Mouse (Mus musculus): ENCODE data around the gene Ctse. TPM values are rescaled to one million over a fixed set of nuclear protein-coding genes. Genes with fewer than 3 reads are reported as not detected.

The Ctse gene
- total and polyA plus RNA-seq, 3 experiments: 1.4 to 11.6 (median 1.7) TPM

DNA sequence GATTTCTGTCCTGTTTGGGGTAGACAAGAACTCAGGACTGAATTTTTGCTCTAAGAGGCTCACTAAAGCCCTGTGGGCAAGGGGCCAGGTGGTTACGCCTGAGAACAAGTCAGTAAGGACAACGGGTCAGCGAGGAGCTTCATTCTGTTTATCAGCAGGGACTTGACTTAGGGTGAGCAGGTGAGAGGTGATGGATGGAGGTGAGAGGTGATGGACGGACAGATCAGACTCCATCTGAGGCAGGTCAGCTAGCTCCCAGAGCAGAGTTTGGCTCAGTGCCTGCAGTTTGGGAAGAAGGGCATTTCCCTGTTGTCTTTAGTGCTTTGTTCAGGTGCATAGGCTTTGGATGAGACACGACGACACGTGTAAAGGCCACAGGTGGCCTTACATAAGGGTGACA, 18.8 kb upstream of the Ctse start:
- in situ Hi-C loops (cut with MboI; ENCODE audit: low pct_ligation_motif_present, low pct_unique_long_range_greater_than_20kb, low sequenced_read_pairs) (loop anchor here (10.0 kb wide), 1 partner anchor 145 kb away; no protein-coding TSS in a partner anchor), dilution Hi-C loops (cut with MboI; ENCODE audit: extremely low pct_ligation_motif_present, extremely low pct_unique_long_range_greater_than_20kb, low sequenced_read_pairs) (loop anchor here (25.0 kb wide), 1 partner anchor 243 kb away; the partner anchor contains the start of gene Rab29)
- no peak for TF ChIP-seq TBP (conservative IDR thresholded peaks at IDR 0.05; ENCODE audit: low read depth, low read length)
- TF ChIP-seq MAZ (IDR thresholded peaks at IDR 0.05; ENCODE audit: low read depth, low read length): no peak
- no peak for TF ChIP-seq MAX (IDR thresholded peaks at IDR 0.05; ENCODE audit: low read length)
- TF ChIP-seq ETS1 (conservative IDR thresholded peaks at IDR 0.05; ENCODE audit: low read depth, low read length): no peak
- TF ChIP-seq ELF1 (IDR thresholded peaks at IDR 0.05; ENCODE audit: low read depth, low read length): no peak
- TF ChIP-seq ZNF384 (IDR thresholded peaks at IDR 0.05; ENCODE audit: low read depth, low read length): no peak
- no peak for TF ChIP-seq ZMIZ1 (IDR thresholded peaks at IDR 0.05; ENCODE audit: low read depth, low read length)
- TF ChIP-seq MAFK (IDR thresholded peaks at IDR 0.05; ENCODE audit: insufficient replicate concordance, low read length): no peak
- TF ChIP-seq SIN3A (IDR thresholded peaks at IDR 0.05; ENCODE audit: low read length): no peak
- no peak for TF ChIP-seq ZKSCAN1 (IDR thresholded peaks at IDR 0.05; ENCODE audit: borderline replicate concordance, low read depth, low read length)
- no peak for TF ChIP-seq RCOR1 (conservative IDR thresholded peaks at IDR 0.05; ENCODE audit: low read depth, low read length)
- TF ChIP-seq KAT2A (IDR thresholded peaks at IDR 0.05; ENCODE audit: insufficient replicate concordance, low read length): no peak
- no peak for TF ChIP-seq TCF12 (IDR thresholded peaks at IDR 0.05; ENCODE audit: low read depth, low read length)
- no peak for TF ChIP-seq POLR2A (IDR thresholded peaks at IDR 0.05; ENCODE audit: low read depth, low read length)
- TF ChIP-seq USF2 (conservative IDR thresholded peaks at IDR 0.05; ENCODE audit: low read depth, low read length): no peak
- no peak for TF ChIP-seq HCFC1 (IDR thresholded peaks at IDR 0.05; ENCODE audit: low read depth, low read length)
- no peak for TF ChIP-seq EP300 (IDR thresholded peaks at IDR 0.05; ENCODE audit: low read length)
- TF ChIP-seq SMC3 (IDR thresholded peaks at IDR 0.05; ENCODE audit: low read depth, low read length): no peak
- Histone ChIP-seq H3K79me2 (replicated peaks; ENCODE audit: control insufficient read depth, extremely low read depth, insufficient read depth, poor library complexity, severe bottlenecking) (no peaks in the 10 kb centered on the region), H3K27ac (ENCODE audit: insufficient read depth, low read depth) (no peak overlapping the region), H3K9ac (ENCODE audit: insufficient read depth, low read depth) (no peak overlapping the region), H3K36me3 (replicated peaks in 1 of 2; ENCODE audit: control insufficient read depth in 1 of 2, insufficient read depth in 1 of 2, low read length in 1 of 2) (no peaks in the 10 kb centered on the region), H3K4me3 (replicated peaks in 1 of 3; ENCODE audit: low read depth in 2 of 3, low read length in 2 of 3, poor library complexity in 1 of 3) (no peak overlapping the region), H3K4me2 (ENCODE audit: insufficient read depth, low read depth, poor library complexity, severe bottlenecking) (no peak overlapping the region), H3K27me3 (replicated peaks) (no peaks in the 10 kb centered on the region), H3K9me3 (replicated peaks; ENCODE audit: low read length) (peaks cover 3% of the 10 kb centered on the region), H3K4me1 (ENCODE audit: control insufficient read depth in 1 of 2, insufficient read depth in 2 of 2) (peaks cover 0 to 8% of the 10 kb centered on the region in 2 experiments; a peak in 3 of 4 replicates)
- no peak for DNase-seq (ENCODE audit: extremely low read depth)

GRCm38 (mm10) chr1:131623644-131624043, 14.5 kb upstream of the Ctse start:
- Histone ChIP-seq H3K9ac (ENCODE audit: insufficient read depth, low read depth) (no peak overlapping the region), H3K27me3 (replicated peaks) (no peaks in the 10 kb centered on the region), H3K27ac (ENCODE audit: insufficient read depth, low read depth) (no peak overlapping the region), H3K4me1 (ENCODE audit: control insufficient read depth in 1 of 2, insufficient read depth in 2 of 2) (peaks cover 4 to 13% of the 10 kb centered on the region in 2 experiments; a peak in 3 of 4 replicates), H3K4me2 (ENCODE audit: insufficient read depth, low read depth, poor library complexity, severe bottlenecking) (no peak overlapping the region), H3K4me3 (replicated peaks in 1 of 3; ENCODE audit: low read depth in 2 of 3, low read length in 2 of 3, poor library complexity in 1 of 3) (no peak overlapping the region), H3K36me3 (replicated peaks in 1 of 2; ENCODE audit: control insufficient read depth in 1 of 2, insufficient read depth in 1 of 2, low read length in 1 of 2) (no peaks in the 10 kb centered on the region), H3K9me3 (replicated peaks; ENCODE audit: low read length) (peaks cover 3% of the 10 kb centered on the region), H3K79me2 (replicated peaks; ENCODE audit: control insufficient read depth, extremely low read depth, insufficient read depth, poor library complexity, severe bottlenecking) (no peaks in the 10 kb centered on the region)
- no peak for DNase-seq (ENCODE audit: extremely low read depth)
- in situ Hi-C loops (cut with MboI; ENCODE audit: low pct_ligation_motif_present, low pct_unique_long_range_greater_than_20kb, low sequenced_read_pairs): no loop called here
- TF ChIP-seq JUND (conservative IDR thresholded peaks at IDR 0.05; ENCODE audit: low read depth, low read length) (no peak), ETS1 (conservative IDR thresholded peaks at IDR 0.05; ENCODE audit: low read depth, low read length) (no peak), HCFC1 (IDR thresholded peaks at IDR 0.05; ENCODE audit: low read depth, low read length) (no peak), ZNF384 (IDR thresholded peaks at IDR 0.05; ENCODE audit: low read depth, low read length) (no peak), UBTF (IDR thresholded peaks at IDR 0.05; ENCODE audit: low read depth, low read length) (no peak), POLR2AphosphoS2 (IDR thresholded peaks at IDR 0.05; ENCODE audit: low read depth, low read length) (no peak), SMC3 (IDR thresholded peaks at IDR 0.05; ENCODE audit: low read depth, low read length) (no peak), NELFE (IDR thresholded peaks at IDR 0.05; ENCODE audit: low read depth, low read length) (no peak), ELF1 (IDR thresholded peaks at IDR 0.05; ENCODE audit: low read depth, low read length) (no peak), JUN (IDR thresholded peaks at IDR 0.05; ENCODE audit: insufficient read depth, low read depth, low read length) (no peak), NRF1 (IDR thresholded peaks at IDR 0.05; ENCODE audit: low read depth, low read length) (no peak), GABPA (IDR thresholded peaks at IDR 0.05; ENCODE audit: insufficient replicate concordance, low read depth, low read length) (no peak), E2F4 (IDR thresholded peaks at IDR 0.05; ENCODE audit: insufficient replicate concordance, low read depth, low read length) (no peak), MYC (IDR thresholded peaks at IDR 0.05; ENCODE audit: low read depth, low read length) (no peak), MAX (IDR thresholded peaks at IDR 0.05; ENCODE audit: low read length) (no peak)
- dilution Hi-C loops (cut with MboI; ENCODE audit: extremely low pct_ligation_motif_present, extremely low pct_unique_long_range_greater_than_20kb, low sequenced_read_pairs): loop anchor here (25.0 kb wide), 1 partner anchor 239 kb away; the partner anchor contains the start of gene Rab29

Data from CH12.LX (cell line).